Mouse (Mus musculus) C2C12 (cell line): ENCODE data around the gene Pold2. TPM values are rescaled to one million over a fixed set of nuclear protein-coding genes. Genes with fewer than 3 reads are reported as not detected.

Experiments
- H3K27me3 ChIP-seq: one replicate; pipeline ENCODE4 v1.6.1; 2011; ENCODE audit not compliant: control insufficient read depth, insufficient read depth, insufficient read length
- H3K36me3 ChIP-seq: one replicate; pipeline ENCODE4 v1.6.1; 2011; ENCODE audit not compliant: control insufficient read depth, insufficient read depth
- H3K4me3 ChIP-seq: one replicate; pipeline ENCODE4 v1.5.1; 2011; ENCODE audit warnings: mild to moderate bottlenecking, control low read depth; ENCODE audit not compliant: poor library complexity, insufficient read depth, severe bottlenecking
- H3K79me2 ChIP-seq: one replicate; pipeline ENCODE4 v1.6.1; 2011; ENCODE audit not compliant: control insufficient read depth, insufficient read depth
- H3K79me3 ChIP-seq: one replicate; pipeline ENCODE4 v1.6.1; 2011; ENCODE audit warnings: low read depth, control low read depth
- H3ac ChIP-seq: one replicate; pipeline ENCODE3; 2011; ENCODE audit warnings: low read depth; ENCODE audit not compliant: control insufficient read depth, insufficient read length
- CEBPB ChIP-seq: IDR thresholded peaks from one replicate; pipeline ENCODE4 v1.6.1; 2011; ENCODE audit warnings: low read depth, mild to moderate bottlenecking, control low read depth, moderate library complexity
- CTCF ChIP-seq: IDR thresholded peaks from one replicate; pipeline ENCODE4 v1.5.1; 2011; ENCODE audit not compliant: control insufficient read depth, insufficient read depth, insufficient read length
- FOSL1 ChIP-seq: IDR thresholded peaks from one replicate; pipeline ENCODE4 v1.8.0; 2011; ENCODE audit warnings: mild to moderate bottlenecking, low read length; ENCODE audit not compliant: poor library complexity, insufficient read depth, severe bottlenecking
- MAX ChIP-seq: IDR thresholded peaks from one replicate; pipeline ENCODE4 v1.6.1; 2011; ENCODE audit warnings: mild to moderate bottlenecking, control low read depth
- MYOD1 ChIP-seq: IDR thresholded peaks from one replicate; pipeline ENCODE4 v1.6.1; 2011; ENCODE audit warnings: low read depth; ENCODE audit not compliant: control insufficient read depth, insufficient read length
- MYOG ChIP-seq: IDR thresholded peaks from one replicate; pipeline ENCODE4 v1.6.1; 2011; ENCODE audit not compliant: control insufficient read depth, insufficient read length; ENCODE audit errors: extremely low read depth
- USF1 ChIP-seq: IDR thresholded peaks from one replicate; pipeline ENCODE4 v1.6.1; 2011; ENCODE audit warnings: low read depth, mild to moderate bottlenecking, control low read depth, moderate library complexity
- polyA plus RNA-seq: library from polyadenylated mRNA; unstranded; fragments of >200 nt; fragmentation: generic; extraction: Trizol; gene quantifications from one replicate; pipeline ENCODE4 v1.2.1, GENCODE M21; 2012; ENCODE audit warnings: missing spikeins

Gene Pold2
- polyA plus RNA-seq, 1 experiment = 154 TPM

DNA sequence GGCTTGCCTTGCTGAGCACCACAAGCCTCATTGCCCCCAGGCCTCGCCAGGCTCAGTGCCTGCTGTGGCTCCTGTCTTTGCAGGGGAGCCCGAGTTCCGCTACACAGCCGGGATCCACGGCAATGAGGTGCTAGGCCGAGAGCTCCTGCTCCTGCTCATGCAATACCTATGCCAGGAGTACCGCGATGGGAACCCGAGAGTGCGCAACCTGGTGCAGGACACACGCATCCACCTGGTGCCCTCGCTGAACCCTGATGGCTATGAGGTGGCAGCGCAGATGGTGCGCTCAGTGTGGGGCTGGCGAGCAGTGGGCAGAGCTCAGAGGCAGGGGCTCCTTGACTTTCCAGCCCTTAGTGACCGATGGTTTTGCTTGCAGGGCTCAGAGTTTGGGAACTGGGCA is 8.8 kb downstream of the Pold2 start:
- Histone ChIP-seq H3K36me3 (peaks cover 98% of the 10 kb centered on the region), H3K4me3 (no peak overlapping the region), H3K27me3 (no peaks in the 10 kb centered on the region), H3ac (no peak overlapping the region), H3K79me3 (peaks cover 6% of the 10 kb centered on the region), H3K79me2 (peaks cover 15% of the 10 kb centered on the region)
- no peak for TF ChIP-seq MYOG
- TF ChIP-seq CTCF = no peak
- TF ChIP-seq USF1 = no peak
- TF ChIP-seq MYOD1 = no peak
- no peak for TF ChIP-seq CEBPB
- TF ChIP-seq MAX = no peak
- TF ChIP-seq FOSL1 = no peak

DNA sequence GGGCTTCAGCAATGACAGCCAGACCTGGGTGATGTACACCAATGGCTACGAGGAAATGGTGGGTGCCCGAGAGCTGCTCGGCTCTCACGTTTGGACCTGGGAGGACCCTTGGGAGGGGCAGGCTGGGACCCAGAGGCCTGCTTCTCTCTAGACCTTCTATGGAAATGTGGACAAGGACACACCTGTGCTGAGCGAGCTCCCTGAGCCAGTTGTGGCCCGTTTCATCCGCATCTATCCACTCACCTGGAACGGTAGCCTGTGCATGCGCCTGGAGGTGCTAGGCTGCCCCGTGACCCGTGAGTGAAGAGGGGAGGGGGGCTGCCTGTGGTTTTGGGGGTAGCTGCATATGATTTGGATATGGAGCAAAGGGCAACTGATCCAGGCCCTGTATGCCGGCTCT is 9.8 kb downstream of the Pold2 start:
- peaks cover 98% of the 10 kb centered on the region for H3K36me3 ChIP-seq
- TF ChIP-seq FOSL1 (no peak), MAX (no peak), CTCF (no peak)

DNA sequence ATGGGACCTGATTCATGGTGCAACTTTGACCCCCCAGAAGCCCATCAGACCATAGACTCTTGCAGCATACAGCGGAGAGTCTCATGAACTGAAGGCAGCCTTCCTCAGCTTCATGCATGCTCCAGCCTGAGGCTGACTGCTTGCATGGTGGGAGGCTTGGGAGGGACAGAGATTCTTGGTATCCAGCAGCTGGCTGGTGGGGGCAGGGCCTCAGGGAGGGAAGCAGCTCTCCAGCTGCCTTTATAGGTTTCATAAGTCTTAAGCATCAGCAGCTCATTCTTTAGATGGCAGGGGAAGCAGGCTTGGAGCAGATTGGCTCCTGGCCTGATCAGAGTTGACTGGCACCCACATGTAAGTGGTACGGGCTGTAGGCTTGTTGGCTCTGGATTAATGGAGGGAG is 10.9 kb downstream of the Pold2 start:
- no peak for TF ChIP-seq CEBPB
- Histone ChIP-seq H3K27me3 (no peaks in the 10 kb centered on the region), H3ac (no peak overlapping the region), H3K36me3 (peaks cover 88% of the 10 kb centered on the region), H3K4me3 (no peak overlapping the region), H3K79me2 (peaks cover 36% of the 10 kb centered on the region), H3K79me3 (peaks cover 15% of the 10 kb centered on the region)

More for the DNA sequence above, 9.8 kb downstream of the Pold2 start:
- peaks cover 25% of the 10 kb centered on the region for H3K79me2 ChIP-seq
- H3K79me3 ChIP-seq = peaks cover 11% of the 10 kb centered on the region
- no peaks in the 10 kb centered on the region for H3K27me3 ChIP-seq
- H3ac ChIP-seq = no peak overlapping the region
- H3K4me3 ChIP-seq = no peak overlapping the region

DNA sequence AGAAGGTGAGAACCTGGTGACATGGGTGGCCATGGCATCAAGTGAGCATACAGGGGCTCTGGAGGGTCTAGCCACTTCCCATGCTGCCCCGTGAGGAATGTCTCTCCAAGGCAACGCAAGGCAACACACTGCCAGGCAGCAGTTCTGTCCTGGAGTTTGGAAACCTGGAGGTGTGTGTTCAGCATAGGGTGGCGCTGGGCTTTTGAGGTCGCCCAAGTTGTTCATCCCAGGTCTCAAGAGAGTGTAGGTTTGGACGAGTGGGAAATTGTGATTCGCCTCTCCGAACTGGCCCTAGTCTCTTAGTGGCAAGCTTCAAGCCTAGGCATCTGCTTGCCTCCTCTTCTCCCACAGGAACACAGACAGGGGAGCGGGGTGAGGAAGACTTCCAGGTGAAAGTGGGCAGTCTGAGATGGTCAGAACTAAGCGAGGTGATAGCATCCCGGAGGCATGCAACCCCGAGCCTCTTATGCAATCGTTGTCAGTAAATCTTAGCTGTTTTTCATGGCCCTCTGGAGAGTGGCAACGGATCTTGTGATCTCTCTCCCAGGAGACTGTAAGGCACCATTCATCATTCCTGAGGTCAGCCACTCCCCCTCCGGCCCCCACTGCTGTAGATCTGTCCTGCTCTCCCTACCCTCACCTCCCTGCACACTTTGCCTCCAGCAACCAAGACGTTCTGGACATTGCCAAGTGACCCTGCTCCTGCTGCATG is 15.5 kb downstream of the Pold2 start:
- Histone ChIP-seq H3K27me3 (no peaks in the 10 kb centered on the region), H3K79me2 (peaks cover 41% of the 10 kb centered on the region), H3K79me3 (peaks cover 15% of the 10 kb centered on the region), H3ac (peak overlapping the region; percentile 86), H3K36me3 (peaks cover 42% of the 10 kb centered on the region), H3K4me3 (peak overlapping the region; percentile 51)
- no peak for TF ChIP-seq MYOD1
- peak; percentile 99 for TF ChIP-seq CEBPB
- no peak for TF ChIP-seq FOSL1
- TF ChIP-seq MAX = peak; percentile 59
- TF ChIP-seq MYOG = no peak
- no peak for TF ChIP-seq CTCF
- peak; percentile 8 for TF ChIP-seq USF1

DNA sequence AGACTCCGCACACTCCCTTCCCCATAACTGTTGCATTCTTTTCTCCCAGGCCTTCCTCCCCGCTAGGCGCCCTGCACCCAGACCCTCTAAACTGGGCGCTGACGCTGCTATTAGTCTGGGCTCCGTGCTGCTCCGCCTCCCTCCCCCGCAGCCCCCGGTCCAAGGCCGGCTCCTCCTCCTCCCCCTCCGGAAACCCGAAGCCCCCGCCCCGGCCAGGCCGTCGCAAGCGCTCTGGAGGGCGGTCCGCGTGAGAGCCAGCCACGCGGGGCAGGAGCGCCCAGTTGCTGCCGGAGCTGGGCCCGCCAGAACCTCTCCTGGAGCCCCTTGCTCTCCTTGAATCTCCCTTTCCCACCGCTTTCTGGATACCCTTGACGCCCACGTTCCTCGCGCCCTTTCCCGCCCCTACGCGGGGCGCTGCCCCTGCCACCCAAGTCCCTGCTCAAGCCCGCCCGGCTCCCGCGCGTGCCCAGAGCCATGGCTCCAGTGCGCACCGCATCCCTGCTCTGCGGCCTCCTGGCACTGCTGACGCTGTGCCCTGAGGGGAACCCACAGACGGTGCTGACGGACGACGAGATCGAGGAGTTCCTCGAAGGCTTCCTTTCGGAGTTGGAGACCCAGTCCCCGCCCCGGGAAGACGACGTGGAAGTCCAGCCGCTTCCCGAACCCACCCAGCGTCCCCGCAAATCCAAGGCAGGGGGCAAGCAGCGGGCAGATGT is 16.3 kb downstream of the Pold2 start, which contains the start of gene Aebp1:
TSS of gene Aebp1 (plus strand) at position 270 of the 716 bp plus-strand sequence.
- no peak for TF ChIP-seq CTCF
- TF ChIP-seq MAX = peak; percentile 9

DNA sequence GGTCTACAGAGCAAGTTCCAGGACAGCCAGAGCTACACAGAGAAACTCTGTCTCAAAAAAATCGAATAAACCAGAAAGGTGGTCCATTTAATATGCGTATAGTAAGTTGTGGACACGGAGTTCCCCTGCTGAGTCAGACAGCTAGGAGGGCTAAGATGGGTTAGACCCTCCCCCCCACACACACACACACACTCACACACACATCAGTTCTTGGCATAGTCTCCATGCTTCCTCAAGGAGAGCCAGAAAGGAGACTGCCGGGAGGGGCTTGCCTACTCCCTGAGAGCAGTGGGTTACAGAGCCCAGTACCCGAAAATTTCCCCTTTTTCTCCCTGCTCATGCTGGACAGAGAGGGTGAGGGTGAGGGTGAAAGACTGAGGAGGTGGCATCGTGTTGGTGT is 17.5 kb downstream of the Pold2 start:
- no peak overlapping the region for H3K4me3 ChIP-seq
- peaks cover 15% of the 10 kb centered on the region for H3K79me3 ChIP-seq
- TF ChIP-seq MYOG = no peak
- TF ChIP-seq MYOD1 = no peak
- no peak for TF ChIP-seq CTCF
- no peak for TF ChIP-seq FOSL1
- no peak for TF ChIP-seq MAX
- no peaks in the 10 kb centered on the region for H3K27me3 ChIP-seq
- H3K36me3 ChIP-seq = peaks cover 24% of the 10 kb centered on the region
- H3K79me2 ChIP-seq = peaks cover 37% of the 10 kb centered on the region
- no peak overlapping the region for H3ac ChIP-seq

More for the DNA sequence above, 16.3 kb downstream of the Pold2 start, which contains the start of gene Aebp1:
- peak within 1 kb of the TSS; percentile 51 for H3K4me3 ChIP-seq
- H3K79me2 ChIP-seq = peaks cover 41% of the 10 kb centered on the region
- H3K79me3 ChIP-seq = peaks cover 15% of the 10 kb centered on the region
- H3K27me3 ChIP-seq = no peaks in the 10 kb centered on the region
- peaks cover 36% of the 10 kb centered on the region for H3K36me3 ChIP-seq
- peak within 1 kb of the TSS; percentile 86 for H3ac ChIP-seq
